Mouse (Mus musculus): Measurements from ENCODE around the gene Dpp10. TPM values are rescaled to one million over a fixed set of nuclear protein-coding genes. Genes with fewer than 3 reads are reported as not detected.

The Dpp10 gene
- total and polyA plus RNA-seq, 2 experiments from 2014 or later, result 16.4 to 62.2 TPM

DNA sequence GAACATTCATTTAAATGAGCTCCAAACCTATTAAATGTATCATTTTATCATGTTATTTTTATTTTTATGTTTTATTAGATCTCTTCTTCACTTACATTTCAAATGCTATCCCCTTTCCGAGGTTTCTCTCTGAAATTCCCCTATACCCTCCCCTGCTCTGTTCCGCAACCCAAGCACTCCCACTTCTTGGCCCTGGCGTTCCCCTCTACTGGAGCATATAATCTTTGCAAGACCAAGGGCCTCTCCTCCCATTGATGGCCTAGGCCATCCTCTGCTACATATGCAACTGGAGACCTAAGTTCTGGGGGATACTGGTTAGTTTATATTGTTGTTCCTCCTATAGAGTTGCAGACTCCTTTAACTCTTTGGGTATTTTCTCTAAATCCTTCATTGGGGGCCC is 283.1 kb downstream of the Dpp10 start:
- DNase-seq (no peak), ATAC-seq (no peak)
- 93% methylated on average over 3 of the region's 3 CpGs for WGBS
- Histone ChIP-seq H3K9ac (no peak overlapping the region), H3K36me3 (ENCODE audit: insufficient read depth) (no peaks in the 10 kb centered on the region), H3K9me3 (ENCODE audit: low read length) (no peaks in the 10 kb centered on the region), H3K27ac (ENCODE audit: low read depth, low read length) (no peak overlapping the region), H3K27me3 (ENCODE audit: insufficient read depth, low read length) (no peaks in the 10 kb centered on the region), H3K4me3 (ENCODE audit: low read depth, low read length) (no peak overlapping the region), H3K4me2 (ENCODE audit: low read depth) (no peak overlapping the region), H3K4me1 (ENCODE audit: insufficient read depth) (no peaks in the 10 kb centered on the region)
- no peak for TF ChIP-seq CTCF (IDR thresholded peaks at IDR 0.05; ENCODE audit: low read depth)

DNA sequence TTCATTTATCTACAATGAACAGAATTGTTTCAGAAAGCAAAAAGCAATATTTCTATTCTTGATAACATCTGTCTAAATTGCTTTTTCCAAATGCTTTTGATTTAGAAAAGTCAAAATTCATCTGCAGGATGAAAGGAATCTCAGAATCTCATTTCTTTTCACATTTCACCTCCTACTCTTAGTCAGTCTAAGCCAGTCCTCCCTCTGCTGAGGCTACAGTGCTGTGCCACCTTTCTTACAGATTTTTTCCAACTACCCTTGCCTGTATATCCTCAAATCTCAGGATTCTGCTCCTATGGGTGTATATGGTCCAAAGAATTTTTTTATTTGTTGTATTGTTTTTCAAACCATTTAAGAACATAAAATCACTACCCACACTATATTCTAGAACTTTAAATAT is 289.3 kb downstream of the Dpp10 start:
- no peak for ATAC-seq

DNA sequence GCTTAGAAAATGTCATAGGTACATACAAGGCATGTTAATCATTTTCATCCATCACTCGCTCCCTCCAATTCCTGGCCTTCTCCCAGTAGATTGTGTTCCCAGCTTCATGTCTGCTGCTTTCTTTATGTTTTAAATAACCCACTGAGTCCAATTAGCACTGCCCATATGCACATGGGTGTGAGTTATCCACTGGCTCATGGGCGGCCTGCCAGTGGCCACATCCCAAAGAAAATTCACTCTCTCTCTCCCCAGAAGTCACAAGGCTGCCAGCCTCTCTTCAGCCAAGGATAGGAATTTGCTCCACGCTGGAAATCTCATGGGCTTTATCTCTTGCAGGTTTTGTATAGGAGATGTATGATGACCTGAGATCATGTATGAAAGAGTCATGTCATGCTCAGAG is 338.1 kb downstream of the Dpp10 start:
- Histone ChIP-seq H3K4me1 (ENCODE audit: insufficient read depth) (no peaks in the 10 kb centered on the region), H3K27me3 (ENCODE audit: insufficient read depth, low read length) (no peaks in the 10 kb centered on the region), H3K4me2 (ENCODE audit: low read depth) (no peak overlapping the region), H3K4me3 (ENCODE audit: low read depth, low read length) (no peak overlapping the region), H3K27ac (ENCODE audit: low read depth, low read length) (no peak overlapping the region), H3K9ac (no peak overlapping the region), H3K9me3 (ENCODE audit: low read length) (no peaks in the 10 kb centered on the region), H3K36me3 (ENCODE audit: insufficient read depth) (no peaks in the 10 kb centered on the region)
- no peak for DNase-seq
- no peak for ATAC-seq
- no peak for TF ChIP-seq CTCF (IDR thresholded peaks at IDR 0.05; ENCODE audit: low read depth)
- 62% methylated on average over 3 of the region's 3 CpGs for WGBS

More for the DNA sequence above, 289.3 kb downstream of the Dpp10 start:
- Histone ChIP-seq H3K4me1 (ENCODE audit: insufficient read depth) (no peaks in the 10 kb centered on the region), H3K4me3 (ENCODE audit: low read depth, low read length) (no peak overlapping the region), H3K9me3 (ENCODE audit: low read length) (no peaks in the 10 kb centered on the region), H3K9ac (no peak overlapping the region), H3K36me3 (ENCODE audit: insufficient read depth) (no peaks in the 10 kb centered on the region), H3K4me2 (ENCODE audit: low read depth) (no peak overlapping the region), H3K27ac (ENCODE audit: low read depth, low read length) (no peak overlapping the region), H3K27me3 (ENCODE audit: insufficient read depth, low read length) (no peaks in the 10 kb centered on the region)
- no peak for TF ChIP-seq CTCF (IDR thresholded peaks at IDR 0.05; ENCODE audit: low read depth)
- DNase-seq, result no peak

DNA sequence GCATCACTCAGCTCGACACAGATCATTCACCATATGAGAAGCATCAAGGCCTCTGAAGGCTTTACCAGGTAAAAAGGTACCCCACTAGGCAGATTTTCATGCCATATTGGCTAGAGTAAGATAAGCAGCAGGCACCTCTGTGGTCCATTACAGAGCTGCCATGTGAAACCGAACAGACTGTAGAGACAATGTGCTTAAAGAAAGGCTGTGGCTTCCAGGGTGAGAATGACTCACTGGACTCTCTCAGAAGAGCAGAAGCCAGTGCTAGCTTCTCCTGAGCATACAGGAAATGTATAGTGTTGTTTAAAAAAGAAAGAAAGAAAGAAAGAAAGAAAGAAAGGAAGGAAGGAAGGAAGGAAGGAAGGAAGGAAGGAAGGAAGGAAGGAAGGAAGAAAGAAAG is 386.9 kb downstream of the Dpp10 start:
- no peak for TF ChIP-seq CTCF (IDR thresholded peaks at IDR 0.05; ENCODE audit: low read depth)
- H3K4me1 ChIP-seq (ENCODE audit: insufficient read depth), result no peaks in the 10 kb centered on the region
- no peak overlapping the region for H3K27ac ChIP-seq (ENCODE audit: low read depth, low read length)
- no peak for ATAC-seq
- H3K4me3 ChIP-seq (ENCODE audit: low read depth, low read length), result no peak overlapping the region
- no peak overlapping the region for H3K4me2 ChIP-seq (ENCODE audit: low read depth)
- H3K9me3 ChIP-seq (ENCODE audit: low read length), result no peaks in the 10 kb centered on the region
- DNase-seq, result no peak
- 83% methylated on average over 2 of the region's 2 CpGs for WGBS
- H3K36me3 ChIP-seq (ENCODE audit: insufficient read depth), result no peaks in the 10 kb centered on the region
- no peaks in the 10 kb centered on the region for H3K27me3 ChIP-seq (ENCODE audit: insufficient read depth, low read length)
- no peak overlapping the region for H3K9ac ChIP-seq

DNA sequence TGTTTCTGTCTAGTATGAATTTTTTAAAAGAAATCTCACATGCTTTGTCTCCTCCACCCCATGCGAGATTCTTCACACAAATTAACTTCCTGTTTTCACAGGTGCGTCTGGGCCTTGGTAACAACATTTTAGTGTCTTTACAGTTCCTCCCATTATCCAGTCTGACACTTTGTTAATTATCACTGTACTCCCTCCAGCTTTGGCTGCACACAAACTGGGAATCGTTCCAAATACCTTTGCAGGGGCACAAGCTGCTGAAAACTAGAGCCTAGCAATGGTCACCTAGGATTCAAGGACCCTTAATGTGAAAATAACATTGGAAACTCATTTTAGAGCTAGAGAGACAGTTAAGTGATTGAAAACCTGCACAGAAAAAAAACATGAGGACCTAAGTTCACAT is 388.8 kb downstream of the Dpp10 start:
- Histone ChIP-seq H3K4me1 (ENCODE audit: insufficient read depth) (no peaks in the 10 kb centered on the region), H3K27me3 (ENCODE audit: insufficient read depth, low read length) (no peaks in the 10 kb centered on the region), H3K27ac (ENCODE audit: low read depth, low read length) (no peak overlapping the region), H3K4me2 (ENCODE audit: low read depth) (no peak overlapping the region), H3K4me3 (ENCODE audit: low read depth, low read length) (no peak overlapping the region), H3K9ac (no peak overlapping the region), H3K9me3 (ENCODE audit: low read length) (no peaks in the 10 kb centered on the region), H3K36me3 (ENCODE audit: insufficient read depth) (no peaks in the 10 kb centered on the region)
- WGBS, result 38% methylated on average over 3 of the region's 3 CpGs
- DNase-seq (no peak), ATAC-seq (no peak)
- TF ChIP-seq CTCF (IDR thresholded peaks at IDR 0.05; ENCODE audit: low read depth), result no peak

DNA sequence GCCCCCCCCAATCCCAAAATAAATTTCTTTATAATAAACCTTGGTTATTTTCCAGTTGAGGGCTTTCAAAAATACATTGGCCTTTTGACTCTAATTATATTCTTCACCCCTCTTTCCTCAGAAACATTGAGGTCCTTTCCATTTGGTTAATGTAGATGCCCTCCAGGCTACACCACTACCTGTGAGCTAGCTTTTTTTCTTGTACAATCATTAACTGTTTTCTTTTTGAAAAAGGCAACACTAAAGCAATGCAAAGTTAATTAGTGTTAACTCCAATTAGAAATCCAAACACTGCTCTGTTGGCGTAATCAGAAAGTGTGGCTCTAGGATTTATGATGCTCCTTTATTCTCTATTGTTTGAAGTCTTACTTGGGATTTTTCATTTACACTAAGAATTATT is 407.5 kb downstream of the Dpp10 start:
- no peak overlapping the region for H3K4me3 ChIP-seq (ENCODE audit: low read depth, low read length)
- WGBS, result 81% methylated on average over 1 of the region's 1 CpGs
- ATAC-seq, result no peak

DNA sequence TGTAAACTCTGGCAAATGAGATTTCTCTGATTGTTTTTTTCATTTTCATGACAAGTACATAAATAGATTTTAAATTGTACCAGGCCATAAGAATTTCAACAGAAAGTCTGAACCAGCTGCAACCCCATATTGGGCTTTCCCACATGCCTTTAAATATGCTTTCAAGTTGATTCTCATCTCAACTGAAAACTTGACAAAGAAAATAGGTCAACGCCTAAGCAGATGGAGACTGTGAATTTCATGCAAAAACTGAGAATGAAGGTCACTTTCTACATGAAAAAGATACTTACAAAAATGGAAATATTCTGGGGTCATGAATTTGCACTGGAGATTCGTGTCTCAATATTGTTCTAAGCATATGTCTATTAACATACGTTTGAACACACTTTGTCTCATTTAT is 417.1 kb downstream of the Dpp10 start:
- Histone ChIP-seq H3K4me2 (ENCODE audit: low read depth) (no peak overlapping the region), H3K9me3 (ENCODE audit: low read length) (no peaks in the 10 kb centered on the region), H3K27me3 (ENCODE audit: insufficient read depth, low read length) (no peaks in the 10 kb centered on the region), H3K27ac (ENCODE audit: low read depth, low read length) (no peak overlapping the region), H3K4me3 (ENCODE audit: low read depth, low read length) (no peak overlapping the region), H3K36me3 (ENCODE audit: insufficient read depth) (no peaks in the 10 kb centered on the region), H3K4me1 (ENCODE audit: insufficient read depth) (no peaks in the 10 kb centered on the region), H3K9ac (no peak overlapping the region)
- no peak for TF ChIP-seq CTCF (IDR thresholded peaks at IDR 0.05; ENCODE audit: low read depth)
- peak; percentile 30 for DNase-seq
- peak; percentile 34 for ATAC-seq
- 73% methylated on average over 3 of the region's 3 CpGs for WGBS

More for the DNA sequence above, 407.5 kb downstream of the Dpp10 start:
- no peak overlapping the region for H3K9ac ChIP-seq
- no peaks in the 10 kb centered on the region for H3K27me3 ChIP-seq (ENCODE audit: insufficient read depth, low read length)
- H3K4me1 ChIP-seq (ENCODE audit: insufficient read depth), result no peaks in the 10 kb centered on the region
- DNase-seq, result no peak
- H3K4me2 ChIP-seq (ENCODE audit: low read depth), result no peak overlapping the region
- H3K27ac ChIP-seq (ENCODE audit: low read depth, low read length), result no peak overlapping the region
- no peaks in the 10 kb centered on the region for H3K9me3 ChIP-seq (ENCODE audit: low read length)
- no peaks in the 10 kb centered on the region for H3K36me3 ChIP-seq (ENCODE audit: insufficient read depth)
- no peak for TF ChIP-seq CTCF (IDR thresholded peaks at IDR 0.05; ENCODE audit: low read depth)

DNA sequence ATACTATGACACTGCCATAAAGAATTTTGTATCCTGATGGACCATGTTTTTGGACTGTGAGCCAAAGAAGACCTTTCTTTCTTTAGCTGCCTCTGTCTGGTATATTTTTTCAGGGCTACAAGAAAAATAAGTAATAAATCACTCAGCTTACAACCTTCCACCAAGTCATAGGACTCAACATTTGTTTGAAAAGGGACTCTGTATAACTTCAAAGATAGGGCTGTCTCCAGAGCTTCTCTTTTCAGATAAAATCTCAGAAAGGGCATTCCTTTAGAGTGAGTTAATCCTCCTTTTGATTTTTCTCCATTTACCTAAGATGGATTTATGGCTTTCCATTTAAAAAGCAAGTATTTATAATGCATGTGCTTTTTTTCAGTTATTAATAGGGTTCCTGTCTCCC is 460.5 kb downstream of the Dpp10 start:
- Histone ChIP-seq H3K27me3 (ENCODE audit: insufficient read depth, low read length) (no peaks in the 10 kb centered on the region), H3K36me3 (ENCODE audit: insufficient read depth) (no peaks in the 10 kb centered on the region), H3K4me3 (ENCODE audit: low read depth, low read length) (no peak overlapping the region), H3K4me2 (ENCODE audit: low read depth) (no peak overlapping the region), H3K4me1 (ENCODE audit: insufficient read depth) (no peaks in the 10 kb centered on the region), H3K9me3 (ENCODE audit: low read length) (no peaks in the 10 kb centered on the region), H3K27ac (ENCODE audit: low read depth, low read length) (no peak overlapping the region), H3K9ac (no peak overlapping the region)
- ATAC-seq (no peak), DNase-seq (no peak)
- TF ChIP-seq CTCF (IDR thresholded peaks at IDR 0.05; ENCODE audit: low read depth), result no peak
